Mouse (Mus musculus) lung, adult 2 months (tissue): ENCODE data around the gene Baiap2. TPM values are rescaled to one million over a fixed set of nuclear protein-coding genes. Genes with fewer than 3 reads are reported as not detected.
A peak's percentile ranks its signal among the peaks of the same experiment; 100 is the strongest.

Experiments
- DNase-seq: peaks from one replicate; pipeline ENCODE4 v3.0.0; 2022
- H3K4me1 ChIP-seq: fragments of 200-500 bp; 2 replicates; pipeline ENCODE4 v1.6.1; 2011; ENCODE audit warnings: low read length; ENCODE audit not compliant: control insufficient read depth, insufficient read depth
- H3K4me3 ChIP-seq: fragments of 200-500 bp; replicated peaks from 2 replicates; pipeline ENCODE3; 2011; ENCODE audit warnings: low read depth, mild to moderate bottlenecking, control low read depth, low read length; ENCODE audit errors: extremely low read depth
- CTCF ChIP-seq: fragments of 200-500 bp; IDR thresholded peaks from 2 replicates; pipeline ENCODE4 v1.5.1; 2011; ENCODE audit warnings: mild to moderate bottlenecking, low read length, control low read depth; ENCODE audit not compliant: insufficient read depth
- POLR2A ChIP-seq: fragments of 200-500 bp; IDR thresholded peaks from 2 replicates; pipeline ENCODE4 v1.6.1; 2011; ENCODE audit warnings: low read depth, mild to moderate bottlenecking, control low read depth, low read length, borderline replicate concordance; ENCODE audit errors: extremely low read depth
- WGBS: fragments of 180-500 bp; shearing (Covaris S2); methylation state at CpG from one replicate; pipeline ENCODE4 v1.1.7; 2018; 5-methylcytosine and 5-hydroxymethylcytosine counted together
- polyA plus RNA-seq: library from polyadenylated mRNA; depleted of rRNA; stranded (reverse); fragments of >200 nt; gene quantifications from 2 replicates; pipeline ENCODE4 v1.2.3, GENCODE M21; 2012

Baiap2 gene
- polyA plus RNA-seq, 1 experiment: 83.7 TPM

DNA sequence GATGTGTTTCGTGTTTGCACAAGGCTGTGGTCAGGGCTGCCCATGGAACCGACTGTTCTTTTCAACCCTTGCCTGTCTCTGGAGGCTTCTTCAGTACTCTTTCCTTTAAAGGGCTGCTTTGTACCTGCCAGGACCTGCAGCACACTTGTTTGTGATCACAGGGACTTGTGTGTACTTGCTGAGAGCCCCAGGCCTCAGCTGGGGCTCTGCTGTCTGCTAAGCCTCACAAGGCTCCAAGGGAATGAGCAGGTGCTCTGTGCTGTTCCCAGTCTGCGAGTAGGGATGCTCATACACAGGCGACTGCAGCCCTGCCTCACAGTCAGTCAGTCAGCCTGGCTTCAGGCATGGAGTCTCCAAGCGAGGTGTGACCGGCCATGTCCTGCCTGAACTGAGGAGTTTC, 23.7 kb downstream of the Baiap2 start:
- TF ChIP-seq POLR2A: no peak
- TF ChIP-seq CTCF: no peak
- Histone ChIP-seq H3K4me3 (no peak overlapping the region), H3K4me1 (no peaks in the 10 kb centered on the region)
- 89% methylated on average over 6 of the region's 6 CpGs for WGBS
- DNase-seq: no peak

DNA sequence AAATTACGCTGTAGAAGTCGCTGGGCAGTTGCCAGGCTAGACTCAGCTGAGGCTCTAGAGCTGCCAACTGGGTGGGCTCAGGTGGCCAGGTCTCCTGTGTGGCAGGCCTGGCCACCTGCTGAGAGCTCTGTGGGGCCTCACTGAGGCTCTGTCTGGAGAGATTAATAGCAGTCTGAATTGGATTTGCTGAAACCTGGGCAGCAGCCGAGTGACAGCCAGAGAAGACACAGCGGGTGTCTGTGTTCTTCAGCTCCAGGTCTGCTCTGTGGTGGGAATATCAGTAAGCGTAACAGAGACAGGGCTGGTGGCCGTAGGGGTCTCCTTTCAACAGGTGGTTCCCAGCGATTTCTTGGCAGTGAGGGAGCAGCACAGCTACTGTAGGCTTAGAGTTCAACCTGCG, 24.8 kb downstream of the Baiap2 start:
- Histone ChIP-seq H3K4me3 (no peak overlapping the region), H3K4me1 (no peaks in the 10 kb centered on the region)
- WGBS: 93% methylated on average over 8 of the region's 8 CpGs
- DNase-seq: no peak
- TF ChIP-seq CTCF: no peak
- no peak for TF ChIP-seq POLR2A

DNA sequence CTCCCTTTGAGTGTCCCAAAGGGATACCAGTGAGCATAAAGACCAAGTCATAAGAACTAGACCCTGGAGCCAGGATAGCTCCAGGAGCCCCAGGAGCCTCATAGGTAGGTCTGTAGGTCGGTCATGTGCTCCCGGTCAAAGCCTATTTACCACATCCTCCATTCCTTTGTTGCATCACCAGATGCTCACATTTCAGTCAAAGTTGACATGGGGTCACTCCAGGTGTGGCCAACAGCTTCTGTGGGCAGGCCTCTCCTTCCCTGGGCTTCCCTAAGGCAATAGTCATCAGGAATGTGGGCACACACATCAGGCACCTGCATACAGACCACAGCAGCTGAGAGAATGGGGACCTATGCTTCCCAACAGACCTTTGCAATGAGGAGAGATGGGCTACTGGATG, 25.3 kb downstream of the Baiap2 start:
- DNase-seq: no peak
- H3K4me3 ChIP-seq: no peak overlapping the region
- no peaks in the 10 kb centered on the region for H3K4me1 ChIP-seq
- WGBS: 86% methylated on average over 2 of the region's 2 CpGs
- TF ChIP-seq POLR2A (no peak), CTCF (no peak)

DNA sequence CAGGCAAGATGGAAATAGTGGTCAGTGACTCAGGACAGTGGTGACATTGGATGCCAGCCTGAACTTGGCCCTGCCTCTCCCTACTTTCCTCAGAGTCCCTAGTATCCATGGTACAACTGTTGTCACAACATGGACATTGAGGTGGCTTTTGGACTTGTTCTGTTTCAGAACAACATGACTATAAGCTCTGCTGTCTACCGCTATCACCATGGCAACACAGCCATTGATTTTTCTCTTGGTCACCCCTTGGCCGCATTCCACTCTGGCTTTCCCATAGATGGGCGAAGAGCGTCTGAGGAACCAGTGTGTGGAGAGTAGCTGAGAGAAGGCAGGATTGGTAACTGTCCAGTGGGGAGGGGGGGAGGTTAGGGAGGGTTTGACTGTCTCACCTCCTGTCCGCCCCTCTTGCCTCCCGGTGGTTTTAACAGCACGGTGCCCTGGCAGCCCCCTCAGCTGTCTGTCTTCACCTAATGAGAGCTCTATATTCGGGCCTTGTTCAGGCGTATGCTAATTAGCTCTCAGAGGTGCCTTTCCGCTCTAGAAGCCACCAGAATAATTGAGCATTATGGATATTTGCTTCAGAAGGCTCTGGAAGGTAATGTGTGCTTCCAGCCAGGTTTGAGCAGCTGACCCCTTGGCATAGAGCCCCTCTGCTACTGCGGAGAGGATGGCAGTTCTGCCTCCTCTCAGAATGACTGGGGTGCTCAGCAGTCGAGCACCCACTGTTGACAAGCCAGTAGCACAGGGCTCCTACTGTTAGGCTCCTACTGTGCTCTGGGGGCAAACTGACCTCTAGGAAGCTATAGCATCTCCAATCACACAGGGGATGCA, 27.7 kb downstream of the Baiap2 start:
- 78% methylated on average over 12 of the region's 12 CpGs for WGBS
- Histone ChIP-seq H3K4me1 (no peaks in the 10 kb centered on the region), H3K4me3 (no peak overlapping the region)
- no peak for TF ChIP-seq CTCF
- TF ChIP-seq POLR2A: no peak
- DNase-seq: no peak

DNA sequence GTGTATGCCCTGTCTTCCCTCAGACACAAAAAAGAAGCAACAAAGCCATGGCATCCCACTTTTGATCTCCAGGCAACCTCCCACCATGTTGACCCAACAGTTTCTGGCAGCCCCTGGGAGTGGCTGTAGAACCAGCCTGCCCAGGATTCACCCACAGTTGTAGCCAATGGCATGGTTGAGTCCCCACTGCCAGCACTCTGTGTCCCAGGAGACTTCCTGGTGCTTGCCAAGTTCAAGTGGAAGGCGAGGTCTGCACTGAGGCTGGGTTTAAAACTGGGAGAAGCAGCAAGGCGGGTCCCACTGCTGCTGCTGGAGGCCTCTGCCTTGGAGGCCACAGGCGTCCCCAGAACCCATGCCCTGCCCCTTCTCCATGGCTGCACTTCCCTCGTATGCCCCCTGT, 31.2 kb downstream of the Baiap2 start:
- no peak for TF ChIP-seq CTCF
- Histone ChIP-seq H3K4me3 (no peak overlapping the region), H3K4me1 (peaks cover 8% of the 10 kb centered on the region)
- WGBS: 73% methylated on average over 4 of the region's 4 CpGs
- DNase-seq: no peak

DNA sequence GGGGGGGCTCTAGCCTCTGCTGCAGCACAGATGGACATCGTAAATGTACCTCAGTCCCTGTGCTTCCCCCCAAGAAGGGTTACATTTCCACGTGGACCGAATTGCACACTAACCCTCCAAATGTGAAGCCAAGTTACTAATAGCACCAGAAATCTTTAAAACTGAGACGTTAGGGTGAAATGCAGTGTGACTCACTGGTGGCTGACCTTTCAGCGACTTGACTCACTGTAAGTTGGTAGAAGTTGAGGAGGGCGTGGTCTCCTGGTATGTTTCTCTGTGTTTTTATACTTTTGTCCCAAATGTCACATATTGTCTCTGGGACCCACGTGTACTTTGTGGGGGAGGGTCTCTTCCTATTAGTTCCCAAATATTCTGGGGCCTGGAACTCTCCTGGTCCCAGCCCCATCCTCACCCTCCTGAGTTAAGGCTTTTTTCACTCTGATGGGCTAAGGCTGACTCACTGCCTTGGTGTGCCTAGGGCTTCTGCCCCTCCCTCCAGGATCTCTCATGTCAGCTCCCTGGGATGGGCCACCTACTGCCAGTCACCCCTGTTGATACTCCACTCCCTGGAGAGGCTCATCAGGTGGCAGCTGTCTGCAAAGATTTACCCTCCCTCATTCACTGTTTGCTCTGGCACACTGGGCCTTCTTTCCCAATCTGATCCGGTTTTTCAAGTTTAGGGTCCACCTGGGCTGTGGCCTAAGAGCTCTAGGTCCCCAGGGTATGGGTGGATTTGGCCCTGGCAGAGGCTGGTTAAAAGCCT, 33.4 kb downstream of the Baiap2 start:
- DNase-seq: peak; percentile 65

DNA sequence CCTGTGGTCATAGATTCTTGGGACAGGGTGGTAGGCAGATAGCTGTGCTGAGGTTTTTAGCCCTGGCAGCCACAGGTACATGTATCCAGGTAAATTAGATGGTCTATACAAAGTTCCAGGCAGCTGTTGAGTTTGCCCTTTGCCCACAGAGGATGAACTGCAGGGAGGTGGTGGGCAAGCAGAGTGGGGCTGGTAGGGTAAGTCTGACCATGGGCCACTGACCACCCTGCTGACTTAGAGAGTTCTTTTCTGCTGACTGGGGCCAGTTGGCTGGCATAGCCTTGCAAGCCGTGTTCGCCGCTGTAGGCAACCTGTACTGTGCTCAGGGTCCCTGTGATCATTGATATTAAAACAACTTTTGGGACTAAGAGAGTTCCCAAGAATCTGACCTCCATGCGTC, 36.1 kb downstream of the Baiap2 start:
- TF ChIP-seq CTCF (no peak), POLR2A (no peak)
- WGBS: 94% methylated on average over 4 of the region's 4 CpGs
- H3K4me1 ChIP-seq: peaks cover 16% of the 10 kb centered on the region
- H3K4me3 ChIP-seq: no peak overlapping the region
- DNase-seq: no peak

More for the DNA sequence above, 33.4 kb downstream of the Baiap2 start:
- TF ChIP-seq POLR2A (no peak), CTCF (no peak)
- Histone ChIP-seq H3K4me1 (peaks cover 12% of the 10 kb centered on the region), H3K4me3 (no peak overlapping the region)
- 53% methylated on average over 8 of the region's 8 CpGs for WGBS

DNA sequence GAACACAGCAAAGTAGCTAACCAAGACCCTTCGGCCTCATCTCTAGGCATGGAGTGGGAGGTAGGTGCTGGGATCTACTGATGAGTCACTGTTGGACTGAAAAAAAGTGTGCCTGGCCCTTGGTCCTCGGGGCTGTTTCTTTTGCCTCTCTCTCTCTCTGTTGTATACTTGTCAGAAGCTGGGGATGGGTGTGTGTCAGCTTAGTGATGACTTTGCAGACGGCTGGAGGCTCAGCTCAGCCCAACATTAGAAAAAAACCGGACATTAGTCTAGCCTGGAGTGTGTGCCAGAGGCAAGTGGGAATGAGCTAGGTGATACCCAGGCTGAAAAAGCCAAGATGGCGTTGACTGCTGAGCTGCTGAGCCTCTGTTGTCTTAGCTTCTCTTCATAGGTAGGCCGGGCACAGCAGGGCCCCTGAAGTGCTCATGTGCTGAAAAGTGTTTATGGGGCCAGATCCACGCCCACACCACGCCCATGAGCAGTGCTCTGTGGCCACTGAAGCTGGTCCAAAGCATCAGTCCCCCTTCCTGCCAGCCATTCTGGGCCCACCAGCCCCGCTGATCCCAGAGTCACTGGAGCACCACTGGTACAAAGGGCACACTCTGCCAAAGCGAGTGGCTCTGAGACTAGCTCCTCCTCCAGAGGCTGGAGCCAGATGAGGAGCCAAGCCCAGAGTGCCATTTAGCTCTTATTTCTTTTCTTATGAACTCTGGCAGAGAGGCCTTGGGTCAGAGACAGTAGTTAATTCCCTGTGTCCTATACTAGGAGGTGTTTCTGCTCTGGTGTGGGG, 37.2 kb downstream of the Baiap2 start:
- WGBS: 65% methylated on average over 10 of the region's 10 CpGs
- DNase-seq: no peak
- Histone ChIP-seq H3K4me1 (peaks cover 16% of the 10 kb centered on the region), H3K4me3 (no peak overlapping the region)
- TF ChIP-seq CTCF: no peak

DNA sequence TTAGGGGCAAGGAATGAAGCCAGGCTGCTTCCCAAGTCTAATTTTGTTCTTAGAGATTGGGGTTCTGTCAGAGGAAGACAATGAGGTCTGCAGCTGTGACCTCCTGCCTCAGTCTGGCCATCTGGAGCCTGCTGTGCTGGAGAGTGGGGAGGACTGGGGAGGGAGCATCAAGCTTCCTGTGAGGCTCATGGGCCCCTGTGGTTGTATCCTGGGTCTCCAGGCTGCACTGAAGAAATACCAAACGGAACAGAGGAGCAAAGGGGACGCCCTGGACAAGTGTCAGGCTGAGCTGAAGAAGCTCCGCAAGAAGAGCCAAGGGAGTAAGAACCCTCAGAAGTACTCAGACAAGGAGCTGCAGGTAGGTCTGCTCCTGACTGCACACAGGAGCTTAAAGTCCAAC, 39.2 kb downstream of the Baiap2 start:
- 74% methylated on average over 3 of the region's 3 CpGs for WGBS
- H3K4me1 ChIP-seq: peaks cover 19% of the 10 kb centered on the region
- H3K4me3 ChIP-seq: no peak overlapping the region
- TF ChIP-seq POLR2A (no peak), CTCF (no peak)
- no peak for DNase-seq

DNA sequence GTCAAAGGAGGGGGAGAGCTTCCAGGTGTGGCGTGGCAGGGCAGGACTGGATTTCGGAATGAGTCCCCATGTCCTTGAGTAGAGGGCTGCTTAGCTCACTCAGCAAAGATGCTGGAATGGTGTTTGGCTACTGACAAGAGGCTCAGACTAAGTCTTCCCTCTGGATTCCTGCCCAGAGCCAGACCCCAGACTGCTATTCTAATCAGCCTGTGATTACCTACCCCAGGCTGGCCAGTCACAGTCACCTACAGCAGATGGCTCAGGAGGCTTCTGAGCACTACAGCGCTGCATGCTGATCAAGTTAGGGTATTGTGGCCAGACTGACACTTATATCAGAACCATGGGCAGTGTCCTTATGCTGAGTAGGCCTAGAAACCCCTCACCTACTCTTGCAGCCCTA, 39.7 kb downstream of the Baiap2 start:
- TF ChIP-seq CTCF: no peak
- no peak for TF ChIP-seq POLR2A
- H3K4me3 ChIP-seq: no peak overlapping the region
- H3K4me1 ChIP-seq: peaks cover 19% of the 10 kb centered on the region
- WGBS: 81% methylated on average over 3 of the region's 3 CpGs
- DNase-seq: no peak
